Mouse (Mus musculus) forebrain, embryonic 11.5 days (tissue): ENCODE data around the gene Gpnmb. TPM values are rescaled to one million over a fixed set of nuclear protein-coding genes. Genes with fewer than 3 reads are reported as not detected.

Experiments
- ATAC-seq: fragments of 200-750 bp; cut with Nextera tagmentation; replicated peaks from 2 replicates; pipeline ENCODE4 v1.8.0; 2017; ENCODE audit warnings: moderate TSS enrichment; ENCODE audit not compliant: low FRiP score
- DNase-seq: peaks from one replicate; pipeline ENCODE4 v3.0.0-alpha.2; 2017; ENCODE audit warnings: low spot score
- H3K27ac ChIP-seq: fragments of 300-500 bp; sonication (generic); 2 replicates; pipeline ENCODE4 v1.5.1; 2014; ENCODE audit warnings: low read depth, low read length
- H3K27me3 ChIP-seq: fragments of 300-500 bp; sonication (generic); 2 replicates; pipeline ENCODE4 v1.6.1; 2014; ENCODE audit warnings: mild to moderate bottlenecking, low read length, mixed read lengths; ENCODE audit not compliant: control insufficient read depth, insufficient read depth
- H3K36me3 ChIP-seq: fragments of 300-500 bp; sonication (generic); 2 replicates; pipeline ENCODE4 v1.6.1; 2014; ENCODE audit warnings: mild to moderate bottlenecking, low read length, moderate library complexity, mixed read lengths; ENCODE audit not compliant: control insufficient read depth, insufficient read depth
- H3K4me1 ChIP-seq: fragments of 300-500 bp; sonication (generic); replicated peaks from 2 replicates; pipeline ENCODE4 v1.6.1; 2014; ENCODE audit warnings: low read length, mixed read lengths; ENCODE audit not compliant: control insufficient read depth, insufficient read depth
- H3K4me2 ChIP-seq: fragments of 300-500 bp; sonication (generic); 2 replicates; pipeline ENCODE4 v1.6.1; 2014; ENCODE audit warnings: low read depth, mild to moderate bottlenecking, low read length, moderate library complexity, mixed read lengths; ENCODE audit not compliant: severe bottlenecking
- H3K4me3 ChIP-seq: fragments of 300-500 bp; sonication (generic); 2 replicates; pipeline ENCODE4 v1.5.1; 2014; ENCODE audit warnings: low read depth, low read length
- H3K9ac ChIP-seq: fragments of 300-500 bp; sonication (generic); 2 replicates; pipeline ENCODE4 v1.6.1; 2014; ENCODE audit warnings: low read length
- H3K9me3 ChIP-seq: fragments of 300-500 bp; sonication (generic); 2 replicates; pipeline ENCODE4 v1.6.1; 2016; ENCODE audit warnings: low read length, mixed read lengths; ENCODE audit not compliant: control insufficient read depth
- WGBS: fragments of 180-500 bp; shearing (Covaris S2); extraction: QIAGEN DNeasy Blood & Tissue Kit; methylation state at CpG from one replicate; pipeline ENCODE4 v1.1.7; 2014; 5-methylcytosine and 5-hydroxymethylcytosine counted together
- polyA plus RNA-seq: library from polyadenylated mRNA; unstranded; fragments of >200 nt; fragmentation: Nextera tagmentation; extraction: Ambion mirVana; gene quantifications from 2 replicates; pipeline ENCODE4 v1.2.1, GENCODE M21; 2014

Gpnmb gene
- polyA plus RNA-seq, 1 experiment from 2014 or later: 0.51 TPM

- 28% methylated on average over 7 of the region's 7 CpGs for WGBS
- Histone ChIP-seq H3K36me3 (no peaks in the 10 kb centered on the region), H3K9ac (no peak overlapping the region), H3K9me3 (peaks cover 3% of the 10 kb centered on the region; the same call in 1 of the 2 replicates), H3K27me3 (no peaks in the 10 kb centered on the region), H3K4me2 (peak overlapping the region; percentile 39; the same call in 1 of the 2 replicates), H3K27ac (no peak overlapping the region), H3K4me3 (no peak overlapping the region), H3K4me1 (no peaks in the 10 kb centered on the region)
- ATAC-seq (peak; percentile 51; the same call in 1 of the 2 replicates), DNase-seq (no peak)
These were observed 27.2 kb upstream of the Gpnmb start for GRCm38 (mm10) chr6:49009161-49009555.

GRCm38 (mm10) chr6:49009665-49010064 is 26.7 kb upstream of the Gpnmb start:
- ATAC-seq (no peak), DNase-seq (no peak)
- Histone ChIP-seq H3K36me3 (no peaks in the 10 kb centered on the region), H3K4me1 (no peaks in the 10 kb centered on the region), H3K27ac (no peak overlapping the region), H3K9me3 (peaks cover 3% of the 10 kb centered on the region; the same call in 1 of the 2 replicates), H3K4me2 (no peak overlapping the region), H3K4me3 (no peak overlapping the region), H3K27me3 (no peaks in the 10 kb centered on the region), H3K9ac (no peak overlapping the region)
- WGBS: 95% methylated on average over 1 of the region's 1 CpGs

GRCm38 (mm10) chr6:49011191-49011590 is 25.2 kb upstream of the Gpnmb start:
- H3K4me1 ChIP-seq: no peaks in the 10 kb centered on the region

GRCm38 (mm10) chr6:49013023-49013422 is 23.3 kb upstream of the Gpnmb start:
- H3K4me1 ChIP-seq: no peaks in the 10 kb centered on the region
- ATAC-seq (no peak), DNase-seq (no peak)
- H3K4me2 ChIP-seq: no peak overlapping the region
- H3K27me3 ChIP-seq: no peaks in the 10 kb centered on the region
- no peak overlapping the region for H3K27ac ChIP-seq
- 81% methylated on average over 4 of the region's 4 CpGs for WGBS
- peaks cover 3% of the 10 kb centered on the region; the same call in 1 of the 2 replicates for H3K9me3 ChIP-seq
- no peak overlapping the region for H3K4me3 ChIP-seq
- no peak overlapping the region for H3K9ac ChIP-seq
- no peaks in the 10 kb centered on the region for H3K36me3 ChIP-seq

More at GRCm38 (mm10) chr6:49011191-49011590, 25.2 kb upstream of the Gpnmb start:
- H3K4me3 ChIP-seq: no peak overlapping the region
- H3K27me3 ChIP-seq: no peaks in the 10 kb centered on the region
- DNase-seq (no peak), ATAC-seq (no peak)
- no peak overlapping the region for H3K4me2 ChIP-seq
- WGBS: 83% methylated on average over 5 of the region's 5 CpGs
- H3K36me3 ChIP-seq: no peaks in the 10 kb centered on the region
- H3K9ac ChIP-seq: no peak overlapping the region
- no peak overlapping the region for H3K27ac ChIP-seq
- peaks cover 3% of the 10 kb centered on the region; the same call in 1 of the 2 replicates for H3K9me3 ChIP-seq

- peaks cover 3% of the 10 kb centered on the region; the same call in 1 of the 2 replicates for H3K9me3 ChIP-seq
- H3K9ac ChIP-seq: no peak overlapping the region
- no peak overlapping the region for H3K27ac ChIP-seq
- no peak for ATAC-seq
- 89% methylated on average over 3 of the region's 3 CpGs for WGBS
- no peak overlapping the region for H3K4me2 ChIP-seq
- no peak overlapping the region for H3K4me3 ChIP-seq
- no peaks in the 10 kb centered on the region for H3K4me1 ChIP-seq
- no peaks in the 10 kb centered on the region for H3K27me3 ChIP-seq
- DNase-seq: no peak
- no peaks in the 10 kb centered on the region for H3K36me3 ChIP-seq
These were observed 22.9 kb upstream of the Gpnmb start for GRCm38 (mm10) chr6:49013458-49013857.

GRCm38 (mm10) chr6:49017150-49017549 is 19.2 kb upstream of the Gpnmb start:
- Histone ChIP-seq H3K36me3 (no peaks in the 10 kb centered on the region), H3K9ac (no peak overlapping the region), H3K9me3 (no peaks in the 10 kb centered on the region), H3K4me3 (no peak overlapping the region), H3K4me2 (no peak overlapping the region), H3K4me1 (peaks cover 7% of the 10 kb centered on the region), H3K27ac (no peak overlapping the region), H3K27me3 (no peaks in the 10 kb centered on the region)
- WGBS: 81% methylated on average over 12 of the region's 12 CpGs
- ATAC-seq (no peak), DNase-seq (no peak)

GRCm38 (mm10) chr6:49019341-49019740 is 17.0 kb upstream of the Gpnmb start:
- Histone ChIP-seq H3K9me3 (no peaks in the 10 kb centered on the region), H3K27ac (no peak overlapping the region), H3K27me3 (no peaks in the 10 kb centered on the region), H3K9ac (no peak overlapping the region), H3K36me3 (no peaks in the 10 kb centered on the region), H3K4me3 (no peak overlapping the region), H3K4me1 (peaks cover 8% of the 10 kb centered on the region), H3K4me2 (no peak overlapping the region)
- ATAC-seq: no peak
- WGBS: 92% methylated on average over 1 of the region's 1 CpGs
- DNase-seq: no peak

GRCm38 (mm10) chr6:49021141-49022012 is 15.0 kb upstream of the Gpnmb start:
- Histone ChIP-seq H3K36me3 (no peaks in the 10 kb centered on the region), H3K9me3 (no peaks in the 10 kb centered on the region), H3K9ac (no peak overlapping the region), H3K4me2 (no peak overlapping the region; the same call in 1 of the 2 replicates), H3K27ac (peak overlapping the region; percentile 31; the same call in 1 of the 2 replicates), H3K27me3 (no peaks in the 10 kb centered on the region), H3K4me1 (peaks cover 8% of the 10 kb centered on the region), H3K4me3 (no peak overlapping the region)
- 36% methylated on average over 14 of the region's 14 CpGs for WGBS
- ATAC-seq (peak; percentile 88), DNase-seq (no peak)
